Mouse (Mus musculus): ENCODE measurements around the gene Yipf3.

Yipf3 gene

GRCm38 (mm10) chr17:46247512-46248188 is at the start of gene Yipf3, which contains the start of gene Polr1c:
TSS of gene Yipf3 (plus strand) at chr17:46248080.
TSS of gene Polr1c (minus strand) at chr17:46248054.
- peak; percentile 96 for DNase-seq (ENCODE audit: low read depth)

- peak; percentile 18 for DNase-seq (ENCODE audit: low read depth)
Observed at GRCm38 (mm10) chr17:46201151-46201550, 46.7 kb upstream of the Yipf3 start.

DNA sequence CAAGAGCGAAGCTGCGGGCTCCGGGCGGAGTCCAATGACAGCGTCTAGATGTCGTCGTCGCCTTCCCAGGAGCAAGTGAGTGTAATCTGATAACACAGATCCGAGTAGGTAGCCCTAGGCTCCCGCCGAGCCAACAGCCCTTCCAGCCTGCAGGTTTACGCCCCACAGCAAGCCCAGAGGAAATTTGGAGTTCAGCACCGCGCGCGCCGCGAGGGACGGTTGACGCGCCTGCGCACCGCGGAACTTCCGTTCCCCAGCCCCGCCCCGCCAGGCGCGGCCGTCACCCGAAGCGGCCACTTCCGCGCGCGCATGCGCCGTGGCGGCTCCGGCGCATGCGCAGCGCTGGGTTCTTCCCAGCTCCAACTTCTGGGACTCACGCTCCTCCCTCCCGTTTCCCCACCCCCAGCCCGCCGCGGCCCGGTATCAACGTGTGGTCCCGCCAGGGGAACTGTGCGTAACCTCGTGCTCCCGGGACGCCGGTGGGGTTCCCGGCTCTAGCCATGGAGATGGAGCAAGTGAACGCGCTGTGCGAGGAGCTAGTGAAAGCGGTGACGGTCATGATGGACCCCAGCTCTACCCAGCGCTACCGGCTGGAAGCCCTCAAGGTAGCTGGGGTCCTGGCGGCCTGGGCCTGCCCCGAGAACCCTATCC is 45.3 kb upstream of the Yipf3 start, which contains the start of the genes Polh and Xpo5:
TSS of gene Polh (minus strand) at position 225 of the 651 bp plus-strand sequence.
TSS of gene Xpo5 (plus strand) at position 362 of the 651 bp plus-strand sequence.
- peak; percentile 97 for DNase-seq (ENCODE audit: low read depth)

DNA sequence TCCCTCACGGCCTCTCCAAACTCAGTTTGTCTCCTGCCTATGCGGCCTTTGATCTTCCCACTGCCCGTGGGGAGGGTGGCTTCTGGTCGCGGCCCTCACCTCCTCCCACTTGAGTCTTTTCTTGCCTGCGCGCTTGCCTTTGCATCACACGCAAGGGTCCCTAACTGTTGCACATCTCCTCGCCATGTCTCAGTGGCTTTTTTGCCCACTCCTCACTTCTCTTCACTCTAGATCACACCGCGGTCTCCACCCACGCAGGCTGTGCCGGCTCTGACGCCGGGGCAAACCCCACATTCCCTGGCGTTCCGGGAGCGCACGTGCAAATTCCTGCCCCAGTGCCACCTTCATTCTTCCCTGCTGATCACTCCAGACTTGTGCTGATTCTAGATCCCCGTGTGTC is 44.8 kb upstream of the Yipf3 start:
- no peak for DNase-seq (ENCODE audit: low read depth)

DNA sequence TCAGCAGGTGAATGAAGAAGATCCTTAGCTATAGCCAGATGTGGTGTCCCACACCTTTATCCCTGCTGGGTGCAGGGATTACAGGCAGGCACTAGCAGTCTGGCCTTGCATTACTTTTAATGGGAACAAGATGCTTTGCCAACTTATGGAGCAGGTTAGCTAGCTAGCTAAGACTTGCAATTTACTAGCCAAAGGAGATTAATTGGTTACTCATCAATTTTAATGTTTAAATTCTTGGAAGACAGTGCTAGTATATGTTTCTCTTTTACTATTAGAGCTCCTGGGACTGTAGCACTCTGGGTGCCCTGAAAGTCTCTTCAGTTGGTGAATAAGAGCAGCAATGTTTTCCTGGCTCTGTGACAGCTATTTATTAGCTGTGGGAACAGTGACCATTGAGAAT is 41.2 kb upstream of the Yipf3 start:
- DNase-seq (ENCODE audit: low read depth) = no peak

GRCm38 (mm10) chr17:46210550-46210949 is 37.3 kb upstream of the Yipf3 start:
- no peak for DNase-seq (ENCODE audit: low read depth)

GRCm38 (mm10) chr17:46221601-46222000 is 26.3 kb upstream of the Yipf3 start:
- DNase-seq (ENCODE audit: low read depth) = no peak

- DNase-seq (ENCODE audit: low read depth) = no peak
Observed at GRCm38 (mm10) chr17:46227576-46227975, 20.3 kb upstream of the Yipf3 start.

DNA sequence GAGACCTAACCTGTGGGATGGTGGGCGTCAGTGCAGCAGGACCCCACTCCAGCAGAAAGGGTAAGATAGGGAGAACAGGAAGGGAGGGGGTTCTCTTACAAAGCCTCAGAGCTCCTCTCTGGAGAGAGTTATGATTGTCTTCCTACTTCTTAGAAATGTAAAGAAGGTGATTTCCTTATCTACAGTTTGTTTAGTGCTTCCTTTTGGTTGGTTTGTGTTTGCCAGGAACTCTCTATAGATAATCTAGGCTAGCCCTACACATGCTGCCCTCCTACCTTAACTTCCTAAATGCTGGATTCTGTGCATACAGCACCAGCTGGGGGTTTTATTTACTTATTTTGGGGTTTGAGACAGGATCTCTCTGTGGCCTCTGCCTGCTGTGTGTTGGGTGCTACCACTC is 11.8 kb upstream of the Yipf3 start:
- DNase-seq (ENCODE audit: low read depth) = no peak

DNA sequence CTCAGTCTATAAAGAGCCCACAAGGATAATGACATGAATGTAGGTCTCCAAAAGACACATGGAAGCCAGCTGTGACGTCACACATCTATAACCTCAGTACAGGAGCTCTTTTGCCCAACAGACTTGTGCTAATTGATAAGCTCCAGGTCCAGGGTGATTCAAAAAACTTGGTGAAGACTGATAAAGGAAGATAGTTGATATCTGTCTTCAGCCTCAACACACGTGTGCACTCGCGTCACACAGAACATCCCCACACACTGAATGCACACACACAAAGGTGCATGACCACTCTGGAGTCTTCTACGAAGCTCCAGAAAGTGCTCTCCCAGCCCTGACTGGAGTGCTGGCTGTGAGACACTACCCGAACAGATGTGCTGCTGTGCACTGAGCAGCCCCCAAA is 10.8 kb upstream of the Yipf3 start:
- no peak for DNase-seq (ENCODE audit: low read depth)

DNA sequence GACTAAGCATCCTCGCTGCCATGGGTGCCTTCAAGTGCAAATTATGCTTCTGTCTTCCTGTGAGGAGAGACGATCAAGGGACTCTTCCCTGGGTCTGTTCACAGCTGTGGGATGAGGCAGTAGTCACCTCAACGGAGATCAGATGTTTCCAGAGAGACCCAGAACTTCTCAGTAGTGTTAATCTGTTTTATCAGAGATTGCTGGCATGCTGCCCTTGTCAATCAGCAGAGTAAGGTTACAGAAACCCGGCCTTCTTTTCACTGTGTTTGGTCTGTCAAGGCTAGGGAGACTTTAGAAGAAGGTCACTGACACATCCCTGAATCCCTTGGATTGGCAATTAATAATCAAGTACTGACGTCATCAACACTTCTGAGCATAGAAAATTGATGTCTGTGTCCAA is 10.4 kb upstream of the Yipf3 start:
- no peak for DNase-seq (ENCODE audit: low read depth)

GRCm38 (mm10) chr17:46239516-46240114 is 8.3 kb upstream of the Yipf3 start:
- DNase-seq (ENCODE audit: low read depth) = no peak

GRCm38 (mm10) chr17:46241471-46241870 is 6.4 kb upstream of the Yipf3 start:
- DNase-seq (ENCODE audit: low read depth) = no peak

DNA sequence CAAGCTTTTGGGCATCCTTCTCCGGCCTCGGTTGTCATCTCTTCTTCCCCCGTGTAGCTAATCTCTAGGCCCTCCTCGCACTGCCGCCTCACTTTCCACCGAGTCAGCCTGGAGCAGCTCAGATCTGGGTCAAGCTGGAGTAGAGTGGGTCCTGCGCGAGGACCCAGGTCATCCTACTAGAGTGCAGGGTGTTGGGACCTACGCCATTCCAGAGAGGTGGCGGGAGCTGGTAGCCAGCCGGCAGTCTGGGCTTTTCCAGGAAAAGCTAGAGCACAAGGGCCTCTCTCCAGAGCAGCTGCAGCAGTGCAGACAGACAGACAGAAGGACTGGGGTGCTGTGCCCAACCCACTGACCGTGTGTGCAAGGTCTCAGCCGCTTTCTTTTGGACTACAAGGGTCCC is 5.6 kb upstream of the Yipf3 start:
- no peak for DNase-seq (ENCODE audit: low read depth)

DNA sequence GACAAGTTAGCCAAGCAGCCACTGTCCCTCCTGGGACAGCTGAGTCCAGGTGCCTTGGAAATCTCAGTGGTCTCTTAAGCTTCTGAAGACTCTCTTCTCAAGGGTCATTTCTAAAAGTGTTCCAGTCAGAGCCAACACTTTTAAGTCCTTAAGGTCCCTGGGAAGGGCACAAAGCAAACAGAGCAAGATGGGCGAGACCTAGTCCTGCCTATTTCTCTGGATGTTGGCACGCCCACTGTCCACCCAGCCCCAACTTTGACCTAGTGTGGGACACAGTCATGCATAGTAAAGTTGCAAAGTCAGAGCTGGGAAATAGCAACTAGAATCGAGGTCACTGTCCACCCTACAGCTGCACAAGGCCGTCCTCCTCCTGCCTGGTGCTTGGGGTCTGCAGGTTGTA is 4.9 kb upstream of the Yipf3 start:
- DNase-seq (ENCODE audit: low read depth) = no peak

DNA sequence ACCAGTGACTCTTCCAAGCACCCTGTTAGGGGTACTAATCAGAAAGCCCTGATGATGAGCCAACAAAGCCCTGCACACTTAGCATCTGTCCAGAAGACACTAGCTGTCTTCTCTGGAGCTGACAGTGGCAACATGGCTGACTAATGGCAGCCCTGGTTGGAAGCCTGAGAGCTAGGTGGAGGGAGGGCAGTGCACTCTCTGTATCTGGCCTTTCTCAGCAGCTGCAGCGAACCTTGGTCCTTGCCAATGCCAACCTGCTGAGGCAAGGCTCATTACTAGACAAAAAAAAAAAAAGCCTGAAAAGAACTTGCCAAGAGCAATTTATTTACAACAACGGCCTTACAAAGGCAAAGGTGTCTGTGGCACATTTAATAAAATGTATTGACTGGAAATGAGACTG is 4.3 kb upstream of the Yipf3 start:
- no peak for DNase-seq (ENCODE audit: low read depth)

- no peak for DNase-seq (ENCODE audit: low read depth)
Observed at GRCm38 (mm10) chr17:46244579-46244978, 3.3 kb upstream of the Yipf3 start.

- DNase-seq (ENCODE audit: low read depth) = no peak
Observed at GRCm38 (mm10) chr17:46248189-46248522, 276 bp downstream of the Yipf3 start.

- peak; percentile 49 for DNase-seq (ENCODE audit: low read depth)
Observed at GRCm38 (mm10) chr17:46251174-46251573, 3.3 kb downstream of the Yipf3 start.

DNA sequence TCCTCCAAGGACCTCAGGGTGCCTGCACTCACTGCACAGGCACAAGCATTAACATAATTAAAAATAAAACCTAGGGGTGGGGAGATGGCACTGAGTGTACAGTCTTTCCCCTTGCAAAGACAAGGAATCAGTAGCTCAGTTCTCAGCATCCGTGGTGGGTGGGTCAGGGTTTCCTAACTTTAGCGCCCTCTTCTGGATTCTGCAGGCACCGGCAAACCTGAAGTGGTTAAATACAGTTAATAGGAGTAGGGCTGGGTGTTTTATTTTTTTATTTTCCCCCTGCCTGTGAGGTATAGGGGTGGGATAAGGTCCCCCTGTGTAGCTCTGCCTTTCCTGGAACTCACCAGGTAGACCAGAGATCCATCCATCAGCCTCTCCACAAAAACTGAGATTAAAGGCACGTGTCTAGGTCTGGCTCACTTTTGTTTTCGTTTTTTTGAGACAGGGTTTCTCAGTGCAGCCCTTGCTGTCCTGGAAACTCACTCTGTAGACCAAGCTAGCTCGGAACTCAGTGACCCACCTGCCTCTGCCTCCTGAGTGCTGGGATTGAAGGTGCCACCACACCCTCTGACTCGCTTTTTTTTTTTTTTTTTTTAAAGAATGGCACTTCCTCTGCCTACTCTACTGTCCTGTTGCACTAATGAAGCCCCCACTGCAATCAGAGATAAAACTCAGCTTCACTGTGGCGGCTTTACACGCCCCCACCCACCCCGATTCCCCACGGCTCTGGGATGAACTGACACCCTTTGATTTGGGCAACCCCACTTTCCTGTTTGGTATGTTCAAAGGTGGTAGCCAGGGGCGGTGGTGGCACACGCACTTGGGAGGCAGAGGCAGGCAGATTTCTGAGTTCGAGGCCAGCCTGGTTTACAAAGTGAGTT is 4.9 kb downstream of the Yipf3 start:
- peak; percentile 82 for DNase-seq (ENCODE audit: low read depth)

GRCm38 (mm10) chr17:46253452-46254084 is 5.7 kb downstream of the Yipf3 start, which contains the start of gene Lrrc73:
TSS of gene Lrrc73 (plus strand) at chr17:46253531.
- peak; percentile 93 for DNase-seq (ENCODE audit: low read depth)

GRCm38 (mm10) chr17:46254106-46254505 is 6.2 kb downstream of the Yipf3 start:
- DNase-seq (ENCODE audit: low read depth) = no peak
